16 mouse cellular contexts compared by ENCODE assay signal in the genomic region with DNA sequence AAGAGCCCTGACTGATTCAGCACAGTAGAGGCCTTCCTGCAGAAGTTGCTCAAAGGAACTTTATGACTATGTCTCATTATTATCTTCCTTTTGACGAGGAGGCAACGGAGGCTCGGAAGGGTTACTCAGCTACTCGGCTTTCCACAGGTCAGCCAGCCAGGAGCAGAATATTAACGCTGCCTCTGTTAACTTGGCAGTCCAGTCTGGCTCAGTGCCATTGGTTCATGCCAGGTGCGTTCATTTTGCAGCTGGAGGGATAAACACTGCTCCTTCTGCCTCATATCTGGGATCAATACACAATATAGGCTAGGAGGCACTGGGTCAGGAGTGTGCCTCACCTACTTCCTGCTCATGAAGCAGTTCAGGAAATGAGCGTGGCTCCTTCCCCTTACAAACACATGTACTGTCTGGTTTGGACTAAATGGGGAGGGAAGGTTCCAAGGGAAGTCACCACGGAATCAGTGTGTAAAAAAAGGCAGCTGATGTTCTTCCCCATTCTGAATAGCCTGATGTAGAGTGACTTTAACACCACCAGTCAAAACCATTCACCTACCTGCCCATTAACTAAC. TPM values are rescaled to one million over a fixed set of nuclear protein-coding genes. Genes with fewer than 3 reads are reported as not detected.
DNase-seq lines count a peak whose midpoint lies in the region; ATAC-seq and TF ChIP-seq lines count a peak whose summit lies in the region.
"Had no signal": no experiment of that assay in that cellular context is flagged by ENCODE, and none has a peak within 500 bp of the region (broad histone marks: within the 10 kb centered on the region; RNA-seq: fewer than 3 reads in every experiment).

No protein-coding gene starts in this region.

- H3K9ac ChIP-seq in heart, embryonic 12.5 days: no peak overlapping the region
- H3K9ac ChIP-seq in intestine, postnatal 0 days (ENCODE audit: low read depth, low read length): no peak overlapping the region
- H3K9ac ChIP-seq: forebrain, embryonic 15.5 days; hindbrain, embryonic 14.5 days; limb, embryonic 13.5 days had no signal

- TF ChIP-seq POLR2A in lung, adult 2 months (IDR thresholded peaks at IDR 0.05; ENCODE audit: borderline replicate concordance, extremely low read depth, low read depth, low read length): no peak

- H3K27me3 ChIP-seq in heart, embryonic 12.5 days (replicated peaks): no peaks in the 10 kb centered on the region
- H3K27me3 ChIP-seq in intestine, postnatal 0 days (replicated peaks; ENCODE audit: control insufficient read depth, insufficient read depth, low read length): no peaks in the 10 kb centered on the region
- H3K27me3 ChIP-seq: forebrain, embryonic 15.5 days; limb, embryonic 13.5 days; megakaryocyte, embryonic 14.5 days; Patski had no signal

- intact Hi-C loops in heart, postnatal 14 days (cut with DNase I): no loop called here

- 60% methylated on average over 8 of the region's 8 CpGs for WGBS in heart, embryonic 12.5 days
- WGBS in lung, adult 2 months: 30% methylated on average over 8 of the region's 8 CpGs
- 32% methylated on average over 8 of the region's 8 CpGs for WGBS in intestine, postnatal 0 days

- no peaks in the 10 kb centered on the region for H3K9me3 ChIP-seq in heart, embryonic 12.5 days (replicated peaks)
- no peaks in the 10 kb centered on the region for H3K9me3 ChIP-seq in intestine, postnatal 0 days (ENCODE audit: control insufficient read depth)
- H3K9me3 ChIP-seq: forebrain, embryonic 15.5 days; limb, embryonic 13.5 days had no signal

- ATAC-seq in heart, embryonic 12.5 days (ENCODE audit: insufficient number of reproducible peaks, low FRiP score): no peak
- ATAC-seq in intestine, postnatal 0 days: peak; percentile 89
- peak; percentile 23 for ATAC-seq in megakaryocyte, adult 5-6 weeks (ENCODE audit: poor library complexity, severe bottlenecking)
- ATAC-seq: forebrain, embryonic 15.5 days; Patski had no signal

- H3K27ac ChIP-seq in heart, embryonic 12.5 days (ENCODE audit: poor library complexity, severe bottlenecking): no peak overlapping the region
- no peak overlapping the region for H3K27ac ChIP-seq in intestine, postnatal 0 days (ENCODE audit: low read depth, low read length)
- H3K27ac ChIP-seq: forebrain, embryonic 15.5 days; hindbrain, embryonic 14.5 days; limb, embryonic 13.5 days had no signal

- peak; percentile 8 to 23 for DNase-seq in heart, postnatal 14 days
- DNase-seq in lung, postnatal 25 days (ENCODE audit: low spot score): peak; percentile 1
- DNase-seq in lung, adult 2 months: no peak
- DNase-seq in embryo, embryonic 11 days: no peak
- no peak for DNase-seq in cerebellum, adult 11-12 months
- DNase-seq: adrenal gland, adult 8-10 months; cerebellum, adult 11 months; layer of hippocampus, adult 9-11 months had no signal

- no peak for TF ChIP-seq CTCF in lung, adult 2 months (IDR thresholded peaks at IDR 0.05; ENCODE audit: insufficient read depth, low read length)
- TF ChIP-seq CTCF in intestine, postnatal 0 days (IDR thresholded peaks at IDR 0.05; ENCODE audit: low read depth): no peak

- no peaks in the 10 kb centered on the region for H3K4me1 ChIP-seq in heart, embryonic 12.5 days (replicated peaks)
- no peaks in the 10 kb centered on the region; the same call in 1 of the 2 replicates for H3K4me1 ChIP-seq in lung, adult 2 months (ENCODE audit: control insufficient read depth, insufficient read depth, low read length)
- H3K4me1 ChIP-seq in intestine, postnatal 0 days (replicated peaks; ENCODE audit: control insufficient read depth, insufficient read depth, low read length): no peaks in the 10 kb centered on the region; the same call in 1 of the 2 replicates
- H3K4me1 ChIP-seq: forebrain, embryonic 15.5 days had no signal

- H3K4me2 ChIP-seq in heart, embryonic 12.5 days: no peak overlapping the region
- peak overlapping the region; percentile 21; the same call in 1 of the 2 replicates for H3K4me2 ChIP-seq in intestine, postnatal 0 days (replicated peaks; ENCODE audit: low read depth)
- H3K4me2 ChIP-seq: forebrain, embryonic 15.5 days; hindbrain, embryonic 14.5 days; limb, embryonic 13.5 days had no signal

- no peak overlapping the region for H3K4me3 ChIP-seq in heart, embryonic 12.5 days
- H3K4me3 ChIP-seq in lung, adult 2 months (replicated peaks; ENCODE audit: extremely low read depth, low read depth, low read length): no peak overlapping the region
- H3K4me3 ChIP-seq in intestine, postnatal 0 days (ENCODE audit: low read depth, low read length): no peak overlapping the region
- H3K4me3 ChIP-seq: forebrain, embryonic 15.5 days; limb, embryonic 13.5 days; megakaryocyte, embryonic 14.5 days had no signal

- no peaks in the 10 kb centered on the region for H3K36me3 ChIP-seq in heart, embryonic 12.5 days
- no peaks in the 10 kb centered on the region for H3K36me3 ChIP-seq in intestine, postnatal 0 days (ENCODE audit: control insufficient read depth, insufficient read depth)
- H3K36me3 ChIP-seq: forebrain, embryonic 15.5 days; limb, embryonic 13.5 days had no signal

RNA-seq across cellular contexts. Expression of a gene that starts 40.0 kb away (rescaled TPM):
- total RNA-seq in heart, postnatal 14 days (2021): 1 to 10 TPM; 5.3 to 6.9 TPM
- polyA plus RNA-seq in heart, embryonic 12.5 days (2016; fragmentation: Nextera tagmentation; extraction: Ambion mirVana): 2.6 and 3.1 TPM in 2 replicates
- 2.3 and 2.5 TPM in 2 replicates for polyA plus RNA-seq in lung, adult 2 months (2012; rRNA removed)
- 3.0 and 3.3 TPM in 2 replicates for polyA plus RNA-seq in intestine, postnatal 0 days (2015; fragmentation: Nextera tagmentation; extraction: Ambion mirVana)
- total RNA-seq in megakaryocyte, adult 5-6 weeks (2015): 0.09 TPM in 1 of 2 replicates, not detected in the other
- not detected in 2 replicates for total RNA-seq in megakaryocyte, adult 5-6 weeks (2017)

Comparison
In these comparisons a context has a peak if more than half of its experiments do, and no peak if none do; other contexts are left out.
1. DNase-seq: peak in heart, postnatal 14 days (2 of 2) and lung, postnatal 25 days (single experiment); none in lung, adult 2 months (single experiment), embryo, embryonic 11 days (single experiment) and cerebellum, adult 11-12 months (single experiment).